Mouse (Mus musculus) CH12F3 (cell line): ENCODE measurements around the gene Med23.

Source experiments
- in situ Hi-C: fragments of 300-500 bp; cut with MboI; formaldehyde crosslinking; loops from 2 replicates; pipeline ENCODE4 v1.14.3; 2020; ENCODE audit warnings: low sequenced_read_pairs

Gene Med23

DNA sequence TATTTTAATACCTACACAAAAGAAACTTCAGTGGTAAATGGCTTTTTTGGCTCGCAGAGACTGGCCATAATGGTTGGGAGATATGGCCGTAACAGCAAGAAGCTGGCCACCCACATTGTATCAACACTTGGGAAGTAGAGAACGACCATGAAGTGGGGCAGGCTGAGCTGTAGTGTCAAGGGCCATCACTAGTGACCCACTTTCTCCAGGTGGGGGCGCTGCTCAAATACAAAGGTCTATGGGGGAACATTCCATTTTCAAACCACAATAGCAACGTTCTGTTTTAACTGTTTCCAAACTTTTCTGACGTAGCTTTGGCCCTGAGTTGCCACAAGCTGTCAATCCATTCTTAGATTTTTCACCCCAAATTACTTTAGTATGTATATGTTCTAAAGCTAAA is 5.4 kb upstream of the Med23 start:
- in situ Hi-C loops: no loop called here

DNA sequence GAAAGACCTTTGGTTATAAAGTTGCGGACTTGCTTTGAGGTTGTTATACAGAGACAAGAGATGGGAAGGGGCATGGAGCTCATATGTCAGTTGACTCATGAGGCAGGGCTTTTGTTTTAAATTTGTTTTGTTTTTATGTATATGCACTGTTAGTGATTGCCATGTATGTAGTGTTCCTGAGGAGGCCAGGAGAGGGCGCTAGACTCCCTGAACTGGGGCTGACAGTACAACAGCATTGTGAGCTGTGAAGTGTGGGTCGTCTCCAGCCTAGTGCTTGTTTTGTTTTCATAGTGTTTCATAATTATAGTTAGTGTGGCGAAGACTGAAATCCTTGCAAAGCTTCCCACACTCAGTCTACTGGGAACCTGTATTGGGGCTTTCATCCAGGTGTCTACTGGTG is 3.8 kb downstream of the Med23 start:
- in situ Hi-C loops: no loop called here

DNA sequence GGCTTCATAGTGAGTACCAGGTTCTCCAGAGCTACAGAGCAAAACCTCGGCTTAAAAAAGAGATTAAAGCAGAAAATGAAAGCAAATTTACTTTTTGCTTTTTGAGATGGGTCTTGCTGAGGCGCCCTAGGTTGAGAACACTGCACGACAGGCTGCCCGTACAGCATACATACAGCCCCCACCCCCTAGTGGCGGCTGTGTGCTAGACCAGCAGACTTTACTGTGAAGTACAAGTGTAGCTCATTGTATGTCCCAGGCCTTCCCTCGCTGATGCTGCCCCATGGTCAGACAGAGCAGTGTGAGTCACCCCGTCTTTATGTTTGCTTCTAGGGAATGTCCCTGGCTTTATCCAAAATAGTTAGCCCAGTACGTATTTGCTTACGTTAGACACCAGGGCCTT is 16.2 kb downstream of the Med23 start:
- in situ Hi-C loops: no loop called here

GRCm38 (mm10) chr10:24888343-24888742 is 18.6 kb downstream of the Med23 start:
- in situ Hi-C loops: no loop called here

GRCm38 (mm10) chr10:24895927-24896326 is 26.1 kb downstream of the Med23 start:
- in situ Hi-C loops: no loop called here

- in situ Hi-C loops: no loop called here
Measured at GRCm38 (mm10) chr10:24905627-24906026, 35.8 kb downstream of the Med23 start.

GRCm38 (mm10) chr10:24911199-24911598 is 41.4 kb downstream of the Med23 start:
- in situ Hi-C loops: no loop called here

DNA sequence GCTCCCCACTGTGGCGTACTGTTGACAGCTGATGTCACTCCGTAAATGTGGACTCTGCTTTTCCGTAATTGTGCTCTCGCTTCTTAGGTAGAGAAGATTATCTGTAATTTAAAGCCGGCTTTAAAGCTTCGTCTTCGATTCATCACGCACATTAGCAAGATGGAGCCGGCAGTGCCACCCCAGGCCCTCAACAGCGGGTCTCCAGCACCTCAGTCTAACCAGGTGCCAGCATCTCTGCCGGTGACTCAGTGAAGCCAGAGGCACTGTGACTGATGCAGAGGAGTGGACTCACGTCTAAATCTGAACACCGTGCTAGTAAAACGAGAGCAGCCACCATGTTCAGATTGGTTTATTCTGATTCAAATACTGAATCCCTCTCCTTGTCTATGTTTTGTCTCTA is 42.8 kb downstream of the Med23 start:
- in situ Hi-C loops: no loop called here

GRCm38 (mm10) chr10:24915486-24915885 is 45.7 kb downstream of the Med23 start:
- in situ Hi-C loops: no loop called here

DNA sequence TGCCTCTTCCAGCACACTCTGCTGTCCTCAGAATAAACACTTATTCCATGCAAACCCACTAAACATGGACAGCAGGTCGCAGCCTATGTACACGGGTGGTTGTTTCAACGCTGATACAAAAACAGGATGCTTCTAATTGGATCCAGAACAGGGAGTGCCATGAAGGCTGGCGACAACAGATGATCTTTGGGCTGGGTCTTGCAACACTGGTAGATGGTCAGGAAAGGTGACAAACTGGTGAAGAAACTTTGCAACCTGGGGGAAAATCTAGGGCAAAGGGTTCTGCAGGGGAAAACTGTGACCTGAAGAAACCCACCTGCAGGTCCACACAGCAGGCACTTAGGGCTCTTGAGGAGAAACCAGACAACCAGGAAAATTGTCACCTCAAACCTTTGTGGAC is 53.2 kb downstream of the Med23 start:
- in situ Hi-C loops: no loop called here

DNA sequence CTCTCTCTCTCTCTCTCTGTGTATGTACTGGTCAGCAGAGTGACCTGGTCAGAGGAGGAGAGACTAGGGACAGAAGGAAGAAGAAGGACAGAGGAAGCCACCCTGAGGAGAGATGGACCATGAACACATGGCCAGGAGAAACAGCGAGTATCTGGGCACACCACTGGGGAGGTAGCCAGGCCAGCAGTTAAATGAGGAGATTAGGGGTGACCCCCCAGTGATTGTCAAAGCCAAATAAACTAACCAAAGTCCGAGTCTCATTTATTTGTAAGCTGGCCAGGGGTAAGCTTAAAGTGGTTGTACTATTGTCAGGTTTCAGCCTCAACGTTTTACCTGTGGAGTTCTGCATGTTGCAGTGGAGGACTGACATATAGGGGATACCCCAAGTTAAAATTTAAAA is 54.5 kb downstream of the Med23 start:
- in situ Hi-C loops: no loop called here

DNA sequence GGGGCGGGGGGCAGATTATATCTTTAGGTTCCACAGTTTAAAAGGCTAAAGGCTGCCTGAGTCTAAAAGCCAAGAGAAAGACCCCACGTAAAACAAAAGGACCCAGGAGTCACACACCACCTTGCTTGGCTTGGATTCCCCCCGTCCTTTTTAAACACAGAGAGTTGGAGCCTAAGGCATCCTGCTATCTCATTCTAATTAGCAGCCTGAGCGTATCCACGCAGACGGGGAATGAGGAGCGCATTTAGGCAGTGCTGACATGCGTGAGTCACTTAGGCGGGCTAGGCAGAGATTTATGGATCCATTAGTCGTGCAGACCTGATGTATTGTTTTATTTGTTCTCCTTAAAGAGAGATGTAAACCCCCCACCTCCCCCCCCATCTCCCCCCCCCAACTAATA is 56.6 kb downstream of the Med23 start:
- in situ Hi-C loops: no loop called here

DNA sequence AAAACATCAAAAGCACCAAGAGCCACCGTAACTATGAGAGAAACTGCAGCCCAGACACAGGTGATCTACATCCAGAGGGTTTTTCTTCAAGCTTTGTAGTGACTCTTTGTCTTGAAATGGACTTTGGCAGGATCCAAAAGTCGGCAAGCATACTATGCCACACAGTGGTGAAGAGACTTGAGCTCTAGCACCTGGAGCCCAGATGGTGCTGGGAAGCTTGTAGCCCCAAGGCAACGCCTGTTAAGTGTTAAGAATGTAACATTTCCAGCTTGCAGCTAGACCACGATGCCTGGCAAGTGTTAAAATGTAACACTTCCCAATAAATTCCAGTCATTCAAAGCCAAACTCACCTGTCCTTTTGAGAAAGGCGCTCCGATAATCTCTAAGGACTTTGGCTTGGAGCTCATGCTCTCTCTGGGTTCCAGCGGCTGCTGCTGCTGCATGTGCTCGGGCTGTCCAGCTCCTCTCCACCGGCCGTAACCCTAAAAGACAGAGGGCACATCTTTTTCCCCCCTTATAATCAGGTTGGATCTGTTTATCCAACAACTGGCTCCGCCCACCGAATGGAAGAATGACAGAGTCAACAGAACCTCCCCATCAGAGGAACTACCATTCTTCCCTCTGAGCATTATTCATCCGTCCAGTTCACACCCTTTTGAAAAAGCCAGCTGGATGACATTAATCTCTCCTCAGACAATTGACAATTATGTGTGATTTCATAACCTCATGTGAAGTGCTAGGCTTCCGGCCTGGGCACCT is 57.4 kb downstream of the Med23 start, which contains the start of gene Arg1:
Arg1 (minus strand) TSS at position 523 of the 759 bp plus-strand sequence.
- in situ Hi-C loops: no loop called here

DNA sequence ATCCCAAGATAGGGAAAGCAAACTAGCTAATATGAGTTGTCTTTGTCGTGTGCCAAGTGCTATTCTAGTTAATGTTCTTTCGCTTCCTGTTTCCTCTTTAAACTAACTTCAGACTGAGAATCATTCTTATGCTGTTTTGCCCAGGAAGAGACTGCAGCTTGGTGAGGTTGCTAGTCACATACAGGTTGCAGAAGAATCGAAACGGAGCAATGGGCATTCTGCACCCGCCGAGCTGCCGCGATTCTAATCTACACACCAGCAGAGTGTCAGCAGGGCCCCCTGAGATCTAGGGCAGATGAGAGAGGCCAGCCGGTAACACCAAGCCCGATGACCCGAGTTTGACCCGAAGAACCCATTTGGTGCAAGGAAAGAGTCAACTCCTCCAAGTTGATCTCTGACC is 58.3 kb downstream of the Med23 start:
- in situ Hi-C loops: no loop called here

DNA sequence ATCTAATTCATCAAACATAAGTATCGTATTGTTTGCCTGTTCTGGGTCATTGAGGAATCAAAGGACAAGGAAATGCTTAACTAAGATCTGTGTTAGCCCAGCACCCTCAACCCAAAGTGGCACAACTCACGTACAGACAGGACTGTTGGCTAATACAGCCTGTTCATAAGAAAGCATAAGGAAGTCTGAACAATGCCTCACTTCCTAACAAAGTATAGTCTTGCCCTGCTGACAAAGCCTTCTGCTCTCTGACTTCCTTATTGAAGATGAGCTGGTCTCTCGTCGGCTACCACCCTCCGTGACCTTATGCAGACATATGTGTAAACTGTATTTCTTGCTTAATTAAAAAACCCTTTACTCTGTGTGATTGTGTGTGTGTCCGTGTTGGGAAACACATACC is 60.4 kb downstream of the Med23 start:
- in situ Hi-C loops: no loop called here

GRCm38 (mm10) chr10:24947871-24948270 is 78.1 kb downstream of the Med23 start:
- in situ Hi-C loops: no loop called here

DNA sequence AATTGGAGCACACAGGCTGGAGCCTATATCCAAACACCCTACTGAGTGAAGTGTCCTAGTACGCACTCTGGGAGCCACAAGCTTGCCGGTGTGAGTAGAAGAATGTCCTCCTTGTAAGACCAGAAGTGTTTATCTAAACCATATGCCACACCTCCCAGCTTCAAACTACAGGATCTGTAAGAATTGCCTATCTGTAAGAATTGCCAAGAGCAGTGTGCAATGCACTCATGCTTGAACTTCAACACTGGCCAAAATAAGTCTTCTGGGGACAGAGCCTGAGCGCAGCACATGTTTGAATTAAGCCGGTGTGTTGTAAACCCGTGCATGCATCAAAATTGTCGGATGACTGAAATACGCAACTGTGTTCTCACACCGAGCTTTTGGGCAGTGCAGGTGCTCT is 78.5 kb downstream of the Med23 start:
- in situ Hi-C loops: no loop called here

DNA sequence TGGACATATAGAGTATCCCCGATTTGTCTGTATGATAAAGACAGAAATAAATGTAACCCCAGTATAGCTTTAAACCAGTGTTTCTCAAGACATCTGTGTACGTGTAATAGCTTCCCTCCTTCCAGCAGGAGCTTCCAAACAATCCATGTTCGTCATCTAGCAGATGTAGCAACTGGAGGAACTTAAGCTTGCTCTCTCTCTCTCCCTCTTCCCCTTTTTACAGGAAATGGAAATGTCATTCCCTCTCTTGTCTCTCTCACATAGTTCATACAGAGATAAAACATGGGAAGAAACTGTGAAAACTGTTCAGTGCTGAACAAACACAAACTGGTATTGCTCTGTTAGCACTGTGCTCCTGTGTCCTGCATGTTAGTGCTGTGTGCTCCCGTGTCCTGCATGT is 80.4 kb downstream of the Med23 start:
- in situ Hi-C loops: no loop called here

GRCm38 (mm10) chr10:24951575-24951974 is 81.8 kb downstream of the Med23 start:
- in situ Hi-C loops: no loop called here

DNA sequence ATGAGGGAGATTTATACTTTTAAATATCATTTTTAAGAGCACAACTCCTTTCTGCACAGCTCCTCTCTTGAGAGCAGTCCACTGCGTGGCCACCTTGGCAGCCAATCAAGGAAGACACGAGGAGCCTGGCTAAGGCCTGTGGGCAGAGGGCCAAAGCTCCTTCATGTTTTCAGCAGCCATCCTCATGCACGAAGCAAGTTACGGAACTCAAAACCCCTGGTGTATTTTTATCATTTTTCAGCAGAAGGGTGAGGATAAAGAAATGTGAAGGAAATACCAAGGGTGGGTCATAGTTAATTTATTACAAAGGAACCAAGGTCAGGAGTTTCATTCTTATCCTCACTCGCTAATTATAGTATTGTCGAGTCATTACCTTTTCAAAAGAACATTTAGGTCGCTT is 82.8 kb downstream of the Med23 start:
- in situ Hi-C loops: no loop called here

- in situ Hi-C loops: no loop called here
Measured at GRCm38 (mm10) chr10:24953876-24954275, 84.1 kb downstream of the Med23 start.

- in situ Hi-C loops: no loop called here
Measured at GRCm38 (mm10) chr10:24958280-24959042, 88.7 kb downstream of the Med23 start.
